In the genomic region with DNA sequence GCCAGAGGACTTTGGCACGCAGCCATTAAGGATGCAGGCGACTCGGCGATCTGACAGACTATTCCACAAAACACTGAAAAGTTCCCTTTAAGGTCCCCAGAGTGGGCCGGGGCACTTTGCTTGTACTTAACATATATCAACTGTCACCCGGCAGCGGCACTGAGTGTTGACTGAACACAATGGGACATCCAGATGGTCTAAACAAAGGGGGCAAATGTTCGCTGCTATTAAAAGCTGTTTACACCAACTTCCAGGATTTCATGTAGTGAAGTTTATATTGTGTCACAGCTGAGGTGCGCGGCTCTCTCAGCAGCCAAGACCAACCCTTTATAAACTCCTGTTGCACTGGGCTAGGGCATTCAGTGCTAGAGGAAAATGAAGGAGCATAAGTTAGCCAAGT, we compare ENCODE assay signal across 8 mouse cellular contexts.
DNase-seq lines count a peak whose midpoint lies in the region; ATAC-seq and TF ChIP-seq lines count a peak whose summit lies in the region.

No protein-coding gene starts in this region.

- H3K9ac ChIP-seq in hindbrain, embryonic 15.5 days: peak overlapping the region; percentile 36; the same call in 1 of the 2 replicates
- no peak overlapping the region for H3K9ac ChIP-seq in lung, embryonic 15.5 days
- no peak overlapping the region for H3K9ac ChIP-seq in stomach, embryonic 15.5 days

- no peak for ATAC-seq in hindbrain, embryonic 15.5 days (ENCODE audit: low FRiP score, low read depth)
- peak; percentile 81; the same call in 1 of the 2 replicates for ATAC-seq in lung, embryonic 15.5 days (ENCODE audit: borderline replicate concordance, extremely low read depth, low FRiP score, low TSS enrichment)
- no peak for ATAC-seq in stomach, embryonic 15.5 days (ENCODE audit: insufficient read depth, low FRiP score, low read depth)
- no peak for ATAC-seq in monocyte, adult 5-6 weeks (replicated peaks; ENCODE audit: insufficient number of reproducible peaks, low FRiP score, low TSS enrichment, poor library complexity, severe bottlenecking)

- peak overlapping the region; percentile 70 for H3K4me2 ChIP-seq in hindbrain, embryonic 15.5 days
- H3K4me2 ChIP-seq in lung, embryonic 15.5 days: peak overlapping the region; percentile 51
- peak overlapping the region; percentile 44 for H3K4me2 ChIP-seq in stomach, embryonic 15.5 days

- intact Hi-C loops in left cerebral cortex, adult 2 months (cut with DNase I): no loop called here
- intact Hi-C loops in left cerebral cortex, postnatal 36 days (cut with DNase I): no loop called here

- no peak overlapping the region for H3K27ac ChIP-seq in left cerebral cortex, adult 2 months
- no peak overlapping the region for H3K27ac ChIP-seq in hindbrain, embryonic 15.5 days (replicated peaks)
- H3K27ac ChIP-seq in lung, embryonic 15.5 days: peak overlapping the region; percentile 72
- peak overlapping the region; percentile 18; the same call in 1 of the 2 replicates for H3K27ac ChIP-seq in stomach, embryonic 15.5 days

- peaks cover 23% of the 10 kb centered on the region for H3K4me1 ChIP-seq in hindbrain, embryonic 15.5 days (replicated peaks)
- peaks cover 17% of the 10 kb centered on the region for H3K4me1 ChIP-seq in lung, embryonic 15.5 days
- peaks cover 11% of the 10 kb centered on the region; the same call in 1 of the 2 replicates for H3K4me1 ChIP-seq in stomach, embryonic 15.5 days

- no peak for DNase-seq in left cerebral cortex, adult 2 months (ENCODE audit: extremely low spot score in 1 of 2, low spot score in 2 of 2)
- no peak for DNase-seq in left cerebral cortex, postnatal 36 days (ENCODE audit: low spot score in 2 of 2)
- no peak for DNase-seq in T-cell, adult 2 months (ENCODE audit: low spot score)
- no peak for DNase-seq in gastrocnemius, postnatal 10 days

- no peaks in the 10 kb centered on the region for H3K9me3 ChIP-seq in hindbrain, embryonic 15.5 days
- no peaks in the 10 kb centered on the region for H3K9me3 ChIP-seq in lung, embryonic 15.5 days
- no peaks in the 10 kb centered on the region for H3K9me3 ChIP-seq in stomach, embryonic 15.5 days

- no peaks in the 10 kb centered on the region for H3K36me3 ChIP-seq in hindbrain, embryonic 15.5 days
- no peaks in the 10 kb centered on the region for H3K36me3 ChIP-seq in lung, embryonic 15.5 days
- H3K36me3 ChIP-seq in stomach, embryonic 15.5 days: no peaks in the 10 kb centered on the region

- peak overlapping the region; percentile 44 for H3K4me3 ChIP-seq in left cerebral cortex, adult 2 months
- peak overlapping the region; percentile 36 for H3K4me3 ChIP-seq in hindbrain, embryonic 15.5 days
- H3K4me3 ChIP-seq in lung, embryonic 15.5 days: peak overlapping the region; percentile 28
- peak overlapping the region; percentile 28; the same call in 1 of the 2 replicates for H3K4me3 ChIP-seq in stomach, embryonic 15.5 days (replicated peaks)

- WGBS in hindbrain, embryonic 15.5 days: 5% methylated on average over 10 of the region's 10 CpGs
- 10% methylated on average over 10 of the region's 10 CpGs for WGBS in lung, embryonic 15.5 days
- WGBS in stomach, embryonic 15.5 days: 11% methylated on average over 10 of the region's 10 CpGs

- no peak for TF ChIP-seq CTCF in left cerebral cortex, adult 2 months (IDR thresholded peaks at IDR 0.05)

- H3K27me3 ChIP-seq in hindbrain, embryonic 15.5 days: peaks cover 5% of the 10 kb centered on the region; the same call in 1 of the 2 replicates
- H3K27me3 ChIP-seq in lung, embryonic 15.5 days: no peaks in the 10 kb centered on the region
- no peaks in the 10 kb centered on the region for H3K27me3 ChIP-seq in stomach, embryonic 15.5 days (replicated peaks)

Comparison
In these comparisons a context has a peak if more than half of its experiments do, and no peak if none do; other contexts are left out.
1. H3K27ac ChIP-seq: peak in lung, embryonic 15.5 days (single experiment) and stomach, embryonic 15.5 days (single experiment); none in left cerebral cortex, adult 2 months (single experiment) and hindbrain, embryonic 15.5 days (single experiment).
2. Peak in every context shown above with its lines, with median percentiles within 50 percentile points of each other: H3K4me3 ChIP-seq and H3K4me2 ChIP-seq.